Mouse (Mus musculus): ENCODE data around the gene Nell2.

DNA sequence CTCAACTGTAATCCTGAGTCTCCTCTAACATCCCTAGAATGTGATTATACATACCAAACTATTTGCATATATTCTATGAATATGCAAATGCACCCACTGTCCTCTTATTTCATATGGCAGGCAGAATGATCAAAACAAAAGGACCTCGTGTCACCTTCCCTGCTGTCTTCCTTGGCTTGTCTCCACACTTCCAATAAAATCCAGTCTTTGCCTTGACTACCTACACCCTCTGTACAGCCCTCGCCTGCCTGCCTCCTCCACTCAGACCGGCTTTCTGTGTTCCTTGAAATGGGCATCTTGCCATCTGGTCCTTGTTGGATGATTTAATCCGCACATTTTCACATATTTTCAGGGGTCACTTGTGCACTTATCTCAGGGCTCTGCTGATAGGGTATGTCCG is 215.1 kb downstream of the Nell2 start:
- TF ChIP-seq CTCF (IDR thresholded peaks at IDR 0.05; ENCODE audit: low read depth, low read length), result no peak
- no peak for TF ChIP-seq POLR2A (IDR thresholded peaks at IDR 0.05; ENCODE audit: borderline replicate concordance, low read depth, low read length)
